Mouse (Mus musculus): ENCODE data around the gene Stard3nl.
"Not testable (repeated sequence)": the region's sequence is repeated elsewhere in the genome, so short reads cannot be mapped to it uniquely, and the experiment has no call there.

Stard3nl gene

GRCm38 (mm10) chr13:19385226-19385625 is 10.4 kb downstream of the Stard3nl start:
- DNase-seq (ENCODE audit: low spot score in 2 of 2): no peak

- DNase-seq (ENCODE audit: low spot score in 2 of 2): no peak
Measured at GRCm38 (mm10) chr13:19381112-19381828, 14.3 kb downstream of the Stard3nl start.

GRCm38 (mm10) chr13:19379313-19379712 is 16.3 kb downstream of the Stard3nl start:
- DNase-seq (ENCODE audit: low spot score in 2 of 2): no peak

GRCm38 (mm10) chr13:19372133-19372729 is 23.4 kb downstream of the Stard3nl start:
- no peak for DNase-seq (ENCODE audit: low spot score in 2 of 2)

- no peak for DNase-seq (ENCODE audit: low spot score in 2 of 2)
Measured at GRCm38 (mm10) chr13:19368817-19369216, 26.8 kb downstream of the Stard3nl start.

- DNase-seq (ENCODE audit: low spot score in 2 of 2): no peak
Measured at GRCm38 (mm10) chr13:19367536-19367935, 28.1 kb downstream of the Stard3nl start.

- DNase-seq (ENCODE audit: low spot score in 2 of 2): no peak
Measured at GRCm38 (mm10) chr13:19366866-19367265, 28.7 kb downstream of the Stard3nl start.

- DNase-seq (ENCODE audit: low spot score in 2 of 2): no peak
Measured at GRCm38 (mm10) chr13:19365596-19365995, 30.0 kb downstream of the Stard3nl start.

GRCm38 (mm10) chr13:19364245-19364772 is 31.3 kb downstream of the Stard3nl start:
- no peak for DNase-seq (ENCODE audit: low spot score in 2 of 2)

GRCm38 (mm10) chr13:19362358-19362757 is 33.2 kb downstream of the Stard3nl start:
- DNase-seq (ENCODE audit: low spot score in 2 of 2): no peak

- DNase-seq (ENCODE audit: low spot score in 2 of 2): no peak
Measured at GRCm38 (mm10) chr13:19358027-19358426, 37.6 kb downstream of the Stard3nl start.

GRCm38 (mm10) chr13:19357301-19357700 is 38.3 kb downstream of the Stard3nl start:
- no peak for DNase-seq (ENCODE audit: low spot score in 2 of 2)

GRCm38 (mm10) chr13:19356720-19357119 is 38.9 kb downstream of the Stard3nl start:
- DNase-seq (ENCODE audit: low spot score in 2 of 2): no peak

GRCm38 (mm10) chr13:19356120-19356519 is 39.5 kb downstream of the Stard3nl start:
- no peak for DNase-seq (ENCODE audit: low spot score in 2 of 2)

- DNase-seq (ENCODE audit: low spot score in 2 of 2): no peak
Measured at GRCm38 (mm10) chr13:19352795-19353194, 42.8 kb downstream of the Stard3nl start.

GRCm38 (mm10) chr13:19340356-19340755 is 55.2 kb downstream of the Stard3nl start:
- not testable (repeated sequence) for DNase-seq (ENCODE audit: low spot score in 2 of 2)

- DNase-seq (ENCODE audit: low spot score in 2 of 2): peak; percentile 18 to 42
Measured at GRCm38 (mm10) chr13:19336310-19336709, 59.3 kb downstream of the Stard3nl start.
